Mouse (Mus musculus): ENCODE measurements around the gene Zfp12.

DNA sequence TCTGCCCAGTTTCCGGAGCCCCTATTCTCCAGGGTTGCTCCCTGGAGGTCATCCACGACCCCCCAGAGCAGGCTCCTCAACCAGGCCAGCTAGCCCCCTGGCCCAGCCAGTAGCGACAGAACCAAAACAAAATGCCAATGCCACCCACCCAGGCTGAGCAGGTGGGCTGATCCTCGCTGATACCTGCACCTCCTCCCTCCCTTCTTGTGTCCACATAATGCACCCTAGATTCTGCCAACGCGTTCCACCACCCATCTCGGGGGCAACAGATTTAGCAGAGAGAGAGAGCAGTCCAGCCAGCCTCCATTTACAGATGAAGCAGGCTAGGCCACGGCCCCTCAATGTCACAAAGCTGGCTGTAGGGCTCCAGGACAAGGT, 34.0 kb downstream of the Zfp12 start:
- TF ChIP-seq CTCF (IDR thresholded peaks at IDR 0.05; ENCODE audit: low read depth) (no peak), EP300 (IDR thresholded peaks at IDR 0.05; ENCODE audit: low read depth) (no peak)
